Mouse (Mus musculus): ENCODE measurements around the gene Insig2. TPM values are rescaled to one million over a fixed set of nuclear protein-coding genes. Genes with fewer than 3 reads are reported as not detected.

The Insig2 gene
- polyA plus RNA-seq, 1 experiment from 2014 or later: 16.0 TPM

DNA sequence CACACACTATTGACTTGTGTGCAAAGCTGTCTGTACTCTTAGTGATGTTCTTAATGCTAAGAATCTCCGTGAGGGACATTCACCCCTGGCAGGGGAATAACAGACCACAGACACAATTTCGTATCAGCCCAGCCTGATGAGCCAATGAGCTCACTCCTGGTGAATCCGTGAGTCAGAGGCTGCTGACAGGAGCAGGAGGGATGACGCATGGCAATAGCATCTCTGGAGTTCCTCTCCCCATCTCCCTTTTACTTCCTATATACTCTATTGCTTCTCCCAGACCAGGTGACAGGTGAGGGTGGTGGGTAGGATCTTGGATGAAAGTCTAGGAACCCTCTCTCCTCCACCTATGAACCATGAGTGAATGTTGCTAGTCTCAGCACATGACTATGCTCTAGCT, 28.2 kb upstream of the Insig2 start:
- Histone ChIP-seq H3K27me3 (replicated peaks; ENCODE audit: control insufficient read depth, insufficient read depth, low read length) (no peaks in the 10 kb centered on the region), H3K4me3 (ENCODE audit: low read depth, low read length) (no peak overlapping the region), H3K4me1 (replicated peaks; ENCODE audit: control insufficient read depth, insufficient read depth, low read length) (no peaks in the 10 kb centered on the region), H3K9ac (ENCODE audit: low read length) (no peak overlapping the region), H3K36me3 (ENCODE audit: control insufficient read depth, insufficient read depth, low read length) (no peaks in the 10 kb centered on the region), H3K9me3 (ENCODE audit: control insufficient read depth, low read length) (no peaks in the 10 kb centered on the region), H3K4me2 (ENCODE audit: low read length) (no peak overlapping the region), H3K27ac (ENCODE audit: low read depth) (no peak overlapping the region)
- WGBS: 43% methylated on average over 4 of the region's 4 CpGs
- DNase-seq (ENCODE audit: low spot score) (no peak), ATAC-seq (replicated peaks; ENCODE audit: low FRiP score, low TSS enrichment, low read depth) (0 out of 2 replicates have a peak, but pooled peaks have one; percentile 43)

DNA sequence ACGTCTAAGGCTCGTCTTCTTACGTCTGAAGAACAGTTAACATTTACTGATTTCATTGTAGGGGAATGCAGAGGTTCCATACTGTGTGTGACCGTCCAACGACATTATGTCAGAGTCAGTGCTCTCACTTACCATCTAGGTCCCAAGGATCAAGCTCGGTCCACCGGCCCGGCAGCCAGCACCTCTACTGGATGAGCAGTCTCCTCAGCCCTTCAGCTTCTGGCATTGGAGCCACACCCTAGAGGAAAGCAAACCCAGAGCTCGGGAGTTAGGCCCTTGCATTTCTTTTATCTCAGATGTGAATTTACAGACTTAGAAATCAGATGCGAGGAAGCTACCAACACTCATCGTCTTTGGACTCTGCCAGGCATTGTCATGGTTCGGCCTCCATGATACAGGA, 27.3 kb upstream of the Insig2 start:
- Histone ChIP-seq H3K4me2 (ENCODE audit: low read length) (no peak overlapping the region), H3K4me3 (ENCODE audit: low read depth, low read length) (no peak overlapping the region), H3K4me1 (replicated peaks; ENCODE audit: control insufficient read depth, insufficient read depth, low read length) (no peaks in the 10 kb centered on the region), H3K36me3 (ENCODE audit: control insufficient read depth, insufficient read depth, low read length) (no peaks in the 10 kb centered on the region), H3K27me3 (replicated peaks; ENCODE audit: control insufficient read depth, insufficient read depth, low read length) (no peaks in the 10 kb centered on the region), H3K9me3 (ENCODE audit: control insufficient read depth, low read length) (no peaks in the 10 kb centered on the region), H3K27ac (ENCODE audit: low read depth) (no peak overlapping the region), H3K9ac (ENCODE audit: low read length) (no peak overlapping the region)
- no peak for DNase-seq (ENCODE audit: low spot score)
- WGBS: 78% methylated on average over 12 of the region's 12 CpGs
- ATAC-seq (replicated peaks; ENCODE audit: low FRiP score, low TSS enrichment, low read depth): no peak

DNA sequence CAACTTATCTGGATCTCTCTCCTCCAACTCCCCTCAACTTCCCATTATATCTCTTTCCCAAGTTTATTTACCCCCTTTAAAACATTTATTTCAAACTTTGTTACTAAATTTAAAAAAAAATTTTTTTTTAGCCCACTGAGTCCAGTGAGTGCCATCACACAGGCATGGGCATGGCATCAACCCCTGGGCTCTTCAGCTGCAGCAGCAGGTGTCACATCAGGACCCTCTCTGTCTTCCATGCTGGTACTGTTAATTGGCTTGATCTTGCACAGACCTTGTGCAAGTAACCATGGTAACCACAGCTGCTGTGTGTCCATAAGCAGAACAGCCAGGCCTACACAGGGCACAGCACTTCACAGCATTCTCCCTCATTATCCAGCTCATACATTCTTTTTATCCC, 21.4 kb upstream of the Insig2 start:
- DNase-seq (ENCODE audit: low spot score): no peak
- no peak overlapping the region for H3K9ac ChIP-seq (ENCODE audit: low read length)
- no peak for ATAC-seq (replicated peaks; ENCODE audit: low FRiP score, low TSS enrichment, low read depth)
- no peaks in the 10 kb centered on the region for H3K4me1 ChIP-seq (replicated peaks; ENCODE audit: control insufficient read depth, insufficient read depth, low read length)
- H3K36me3 ChIP-seq (ENCODE audit: control insufficient read depth, insufficient read depth, low read length): no peaks in the 10 kb centered on the region
- H3K27me3 ChIP-seq (replicated peaks; ENCODE audit: control insufficient read depth, insufficient read depth, low read length): no peaks in the 10 kb centered on the region
- no peaks in the 10 kb centered on the region for H3K9me3 ChIP-seq (ENCODE audit: control insufficient read depth, low read length)
- H3K4me2 ChIP-seq (ENCODE audit: low read length): no peak overlapping the region
- H3K4me3 ChIP-seq (ENCODE audit: low read depth, low read length): no peak overlapping the region
- H3K27ac ChIP-seq (ENCODE audit: low read depth): no peak overlapping the region

DNA sequence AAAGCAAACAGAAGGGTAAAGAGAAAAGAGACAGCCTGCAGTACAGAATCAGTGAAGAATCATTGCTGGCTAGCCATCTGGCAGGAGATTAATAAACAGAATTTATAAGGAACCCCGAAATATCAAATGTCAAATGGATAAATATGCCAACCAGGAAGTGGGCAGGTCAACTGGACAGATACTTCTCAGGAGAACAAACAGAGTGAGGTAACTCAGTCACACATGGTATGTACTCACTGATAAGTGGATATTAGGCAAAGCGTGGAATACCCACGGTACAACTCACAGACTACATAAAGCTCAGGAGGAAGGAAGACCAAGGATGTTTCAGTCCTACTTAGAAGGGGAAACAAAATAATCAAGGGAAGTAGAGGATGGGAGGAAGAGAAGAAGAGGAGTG, 18.6 kb upstream of the Insig2 start:
- Histone ChIP-seq H3K27me3 (replicated peaks; ENCODE audit: control insufficient read depth, insufficient read depth, low read length) (no peaks in the 10 kb centered on the region), H3K9ac (ENCODE audit: low read length) (no peak overlapping the region), H3K27ac (ENCODE audit: low read depth) (no peak overlapping the region), H3K4me3 (ENCODE audit: low read depth, low read length) (no peak overlapping the region), H3K9me3 (ENCODE audit: control insufficient read depth, low read length) (no peaks in the 10 kb centered on the region), H3K4me2 (ENCODE audit: low read length) (no peak overlapping the region), H3K4me1 (replicated peaks; ENCODE audit: control insufficient read depth, insufficient read depth, low read length) (no peaks in the 10 kb centered on the region), H3K36me3 (ENCODE audit: control insufficient read depth, insufficient read depth, low read length) (no peaks in the 10 kb centered on the region)
- no peak for ATAC-seq (replicated peaks; ENCODE audit: low FRiP score, low TSS enrichment, low read depth)
- 61% methylated on average over 3 of the region's 3 CpGs for WGBS
- DNase-seq (ENCODE audit: low spot score): no peak

DNA sequence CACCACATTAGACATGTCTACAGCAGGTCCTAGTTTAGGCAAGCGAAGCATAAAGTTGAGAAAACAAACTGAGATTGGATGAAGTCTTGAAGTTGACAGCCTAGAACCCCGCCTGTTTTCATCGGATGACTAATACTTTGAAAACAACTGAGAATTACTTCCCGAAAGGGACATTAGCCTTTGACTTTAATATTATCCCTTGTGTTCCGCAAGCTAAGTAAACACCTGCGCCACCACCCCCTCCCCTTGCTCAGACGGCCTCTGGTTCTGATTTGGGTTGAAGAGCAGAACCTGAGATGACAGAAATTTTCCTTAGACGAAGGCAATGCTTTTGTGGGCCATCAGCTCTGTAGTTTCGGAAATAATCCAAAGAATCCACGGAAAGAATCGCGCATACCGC, 18.2 kb upstream of the Insig2 start:
- Histone ChIP-seq H3K9me3 (ENCODE audit: control insufficient read depth, low read length) (no peaks in the 10 kb centered on the region), H3K4me3 (ENCODE audit: low read depth, low read length) (no peak overlapping the region), H3K36me3 (ENCODE audit: control insufficient read depth, insufficient read depth, low read length) (no peaks in the 10 kb centered on the region), H3K4me1 (replicated peaks; ENCODE audit: control insufficient read depth, insufficient read depth, low read length) (no peaks in the 10 kb centered on the region), H3K27me3 (replicated peaks; ENCODE audit: control insufficient read depth, insufficient read depth, low read length) (no peaks in the 10 kb centered on the region), H3K4me2 (ENCODE audit: low read length) (no peak overlapping the region), H3K9ac (ENCODE audit: low read length) (no peak overlapping the region), H3K27ac (ENCODE audit: low read depth) (no peak overlapping the region)
- no peak for DNase-seq (ENCODE audit: low spot score)
- ATAC-seq (replicated peaks; ENCODE audit: low FRiP score, low TSS enrichment, low read depth): no peak
- 83% methylated on average over 13 of the region's 13 CpGs for WGBS

DNA sequence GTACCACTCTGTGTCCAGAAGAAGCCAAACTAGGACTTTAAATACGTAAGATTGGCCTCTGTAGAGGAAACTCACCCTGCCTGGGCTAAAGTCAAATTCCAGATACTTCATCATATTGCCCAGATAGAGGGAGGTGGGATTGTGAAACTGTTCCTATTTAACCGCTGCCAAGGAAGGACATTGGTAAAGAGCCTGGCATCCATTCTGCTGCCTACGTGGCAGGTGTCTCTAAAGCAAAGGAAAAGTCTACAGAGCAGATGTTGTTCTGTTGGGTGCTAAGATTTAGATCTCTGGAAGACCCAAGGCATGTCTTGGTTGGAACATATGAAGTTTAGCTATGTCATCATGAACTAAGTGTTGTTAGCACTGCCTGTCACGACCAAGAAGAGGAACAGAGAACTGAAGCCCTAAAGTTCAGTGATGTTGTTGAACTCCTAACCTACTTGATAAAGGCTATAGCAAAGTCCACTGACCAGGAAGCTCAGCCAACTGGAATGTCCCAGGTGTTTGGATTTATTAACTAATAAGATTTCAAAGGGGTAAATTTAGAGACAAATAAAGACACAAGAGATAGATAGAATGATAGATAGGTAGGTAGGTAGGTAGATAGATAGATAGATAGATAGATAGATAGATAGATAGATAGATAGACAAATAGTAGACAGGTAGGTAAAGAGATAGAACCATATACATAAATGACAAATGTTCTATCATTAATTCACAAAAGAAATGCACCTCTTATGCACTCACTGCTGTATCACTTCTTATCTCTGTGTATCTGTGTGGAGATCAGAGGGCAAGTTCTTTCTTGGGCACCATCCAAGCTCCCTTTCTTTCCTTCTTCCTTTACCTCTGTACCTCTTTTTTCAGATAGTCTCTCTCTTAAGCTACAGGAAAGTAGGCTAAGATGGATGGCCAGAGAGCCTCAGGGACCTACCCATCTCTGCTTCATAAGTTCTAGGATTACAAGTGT, 16.8 kb upstream of the Insig2 start:
- Histone ChIP-seq H3K36me3 (ENCODE audit: control insufficient read depth, insufficient read depth, low read length) (no peaks in the 10 kb centered on the region), H3K27ac (ENCODE audit: low read depth) (no peak overlapping the region), H3K9ac (ENCODE audit: low read length) (no peak overlapping the region), H3K9me3 (ENCODE audit: control insufficient read depth, low read length) (no peaks in the 10 kb centered on the region), H3K27me3 (replicated peaks; ENCODE audit: control insufficient read depth, insufficient read depth, low read length) (no peaks in the 10 kb centered on the region), H3K4me2 (ENCODE audit: low read length) (no peak overlapping the region), H3K4me3 (ENCODE audit: low read depth, low read length) (no peak overlapping the region), H3K4me1 (replicated peaks; ENCODE audit: control insufficient read depth, insufficient read depth, low read length) (no peaks in the 10 kb centered on the region)
- WGBS: 81% methylated on average over 4 of the region's 4 CpGs
- ATAC-seq (replicated peaks; ENCODE audit: low FRiP score, low TSS enrichment, low read depth) (no peak), DNase-seq (ENCODE audit: low spot score) (no peak)

DNA sequence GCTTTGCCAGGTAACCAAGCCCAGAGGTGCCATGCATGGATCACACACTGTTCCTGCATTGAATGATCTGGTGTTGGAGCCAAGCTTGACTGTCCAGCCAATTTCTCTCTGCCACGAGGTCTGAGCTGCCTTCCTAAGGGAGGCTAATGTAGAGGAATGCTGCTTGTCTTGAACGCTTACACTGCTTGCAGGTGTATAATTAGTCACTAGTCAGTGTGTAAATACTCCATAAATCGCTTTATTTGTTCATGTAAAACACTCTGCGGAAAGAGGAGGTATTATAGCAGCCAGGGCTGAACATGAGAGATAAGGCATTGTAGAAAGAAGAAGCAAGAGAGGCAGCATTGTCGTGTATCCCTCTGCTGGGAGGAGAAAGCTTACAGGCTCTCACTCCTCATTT, 11.6 kb upstream of the Insig2 start:
- no peaks in the 10 kb centered on the region for H3K27me3 ChIP-seq (replicated peaks; ENCODE audit: control insufficient read depth, insufficient read depth, low read length)
- H3K9me3 ChIP-seq (ENCODE audit: control insufficient read depth, low read length): no peaks in the 10 kb centered on the region
- DNase-seq (ENCODE audit: low spot score) (no peak), ATAC-seq (replicated peaks; ENCODE audit: low FRiP score, low TSS enrichment, low read depth) (no peak)
- no peak overlapping the region for H3K4me2 ChIP-seq (ENCODE audit: low read length)
- H3K9ac ChIP-seq (ENCODE audit: low read length): no peak overlapping the region
- no peak overlapping the region for H3K27ac ChIP-seq (ENCODE audit: low read depth)
- no peaks in the 10 kb centered on the region for H3K36me3 ChIP-seq (ENCODE audit: control insufficient read depth, insufficient read depth, low read length)
- no peaks in the 10 kb centered on the region for H3K4me1 ChIP-seq (replicated peaks; ENCODE audit: control insufficient read depth, insufficient read depth, low read length)
- H3K4me3 ChIP-seq (ENCODE audit: low read depth, low read length): no peak overlapping the region
- 33% methylated on average over 5 of the region's 5 CpGs for WGBS

DNA sequence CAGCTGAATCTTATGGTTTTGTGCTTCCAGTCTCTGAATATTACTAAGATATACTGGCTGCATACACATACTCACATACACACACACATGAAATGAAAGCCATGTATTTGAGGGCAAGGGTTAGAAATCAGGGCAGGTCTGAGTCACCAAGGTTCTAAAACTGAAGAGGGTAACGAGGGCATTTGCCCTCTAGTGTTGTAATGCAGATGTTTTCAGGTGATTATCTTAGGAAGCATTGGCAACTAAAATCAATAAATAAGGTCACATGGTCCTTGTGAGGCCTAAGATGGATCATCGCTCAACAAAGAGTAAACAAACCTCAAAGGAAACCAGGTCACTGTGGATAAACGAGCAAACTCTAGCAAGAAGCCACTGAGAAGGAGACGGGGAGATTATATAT, 3.4 kb upstream of the Insig2 start:
- 43% methylated on average over 4 of the region's 4 CpGs for WGBS

More for the DNA sequence above, 3.4 kb upstream of the Insig2 start:
- no peak overlapping the region for H3K4me2 ChIP-seq (ENCODE audit: low read length)
- H3K27me3 ChIP-seq (replicated peaks; ENCODE audit: control insufficient read depth, insufficient read depth, low read length): no peaks in the 10 kb centered on the region
- H3K4me3 ChIP-seq (ENCODE audit: low read depth, low read length): no peak overlapping the region
- H3K4me1 ChIP-seq (replicated peaks; ENCODE audit: control insufficient read depth, insufficient read depth, low read length): no peaks in the 10 kb centered on the region
- no peak overlapping the region for H3K9ac ChIP-seq (ENCODE audit: low read length)
- H3K36me3 ChIP-seq (ENCODE audit: control insufficient read depth, insufficient read depth, low read length): no peaks in the 10 kb centered on the region; the same call in 1 of the 2 replicates
- H3K9me3 ChIP-seq (ENCODE audit: control insufficient read depth, low read length): no peaks in the 10 kb centered on the region
- H3K27ac ChIP-seq (ENCODE audit: low read depth): no peak overlapping the region
- DNase-seq (ENCODE audit: low spot score) (no peak), ATAC-seq (replicated peaks; ENCODE audit: low FRiP score, low TSS enrichment, low read depth) (no peak)
